Mouse (Mus musculus) hindbrain, postnatal 0 days (tissue): ENCODE data around the gene Nedd4. TPM values are rescaled to one million over a fixed set of nuclear protein-coding genes. Genes with fewer than 3 reads are reported as not detected.
A peak's percentile ranks its signal among the peaks of the same experiment; 100 is the strongest.

ENCODE experiments used
- ATAC-seq: fragments of 200-750 bp; cut with Nextera tagmentation; 2 replicates; pipeline ENCODE4 v1.8.0; 2017; ENCODE audit warnings: mild to moderate bottlenecking, moderate TSS enrichment, moderate library complexity
- DNase-seq: peaks from one replicate; pipeline ENCODE4 v3.0.0-alpha.2; 2015; ENCODE audit warnings: low spot score
- H3K27ac ChIP-seq: fragments of 300-500 bp; sonication (generic); 2 replicates; pipeline ENCODE4 v1.5.1; 2014; ENCODE audit warnings: mild to moderate bottlenecking
- H3K27me3 ChIP-seq: fragments of 300-500 bp; sonication (generic); 2 replicates; pipeline ENCODE4 v1.6.1; 2014; ENCODE audit warnings: low read length, mixed read lengths; ENCODE audit not compliant: insufficient read depth
- H3K36me3 ChIP-seq: fragments of 300-500 bp; sonication (generic); 2 replicates; pipeline ENCODE4 v1.6.1; 2014; ENCODE audit warnings: low read length, mixed read lengths; ENCODE audit not compliant: insufficient read depth
- H3K4me1 ChIP-seq: fragments of 300-500 bp; sonication (generic); 2 replicates; pipeline ENCODE4 v1.6.1; 2014; ENCODE audit warnings: antibody characterized with exemption, low read length, mixed read lengths; ENCODE audit not compliant: insufficient read depth
- H3K4me2 ChIP-seq: fragments of 300-500 bp; sonication (generic); 2 replicates; pipeline ENCODE4 v1.6.1; 2014; ENCODE audit warnings: low read depth, mild to moderate bottlenecking, low read length, moderate library complexity, mixed read lengths
- H3K4me3 ChIP-seq: fragments of 300-500 bp; sonication (generic); 2 replicates; pipeline ENCODE4 v1.5.1; 2014; ENCODE audit warnings: low read length
- H3K9ac ChIP-seq: fragments of 300-500 bp; sonication (generic); replicated peaks from 2 replicates; pipeline ENCODE4 v1.6.1; 2014; ENCODE audit warnings: mild to moderate bottlenecking, low read length, moderate library complexity, mixed read lengths
- H3K9me3 ChIP-seq: fragments of 300-500 bp; sonication (generic); 2 replicates; pipeline ENCODE4 v1.6.1; 2016; ENCODE audit warnings: low read length, mixed read lengths
- CTCF ChIP-seq: IDR thresholded peaks from 2 replicates; pipeline ENCODE4 v1.5.1; 2016; ENCODE audit warnings: antibody characterized with exemption, control low read depth, low read depth
- WGBS: fragments of 180-500 bp; shearing (Covaris S2); extraction: QIAGEN DNeasy Blood & Tissue Kit; methylation state at CpG from one replicate; pipeline ENCODE4 v1.1.7; 2014; 5-methylcytosine and 5-hydroxymethylcytosine counted together
- polyA plus RNA-seq: library from polyadenylated mRNA; unstranded; fragments of >200 nt; fragmentation: Nextera tagmentation; extraction: Ambion mirVana; gene quantifications from 2 replicates; pipeline ENCODE4 v1.2.1, GENCODE M21; 2015
- total RNA-seq: library from RNA; depleted of rRNA; stranded (reverse); fragments of >200 nt; gene quantifications from 2 replicates; pipeline ENCODE4 v1.2.3, GENCODE M21; 2014

Nedd4 gene
- total and polyA plus RNA-seq, 2 experiments from 2014 or later: 356 to 393 TPM

- Histone ChIP-seq H3K9ac (no peak overlapping the region), H3K36me3 (peaks cover 83% of the 10 kb centered on the region), H3K4me2 (no peak overlapping the region), H3K4me3 (no peak overlapping the region), H3K9me3 (no peaks in the 10 kb centered on the region), H3K4me1 (no peaks in the 10 kb centered on the region), H3K27me3 (no peaks in the 10 kb centered on the region), H3K27ac (no peak overlapping the region)
- ATAC-seq (no peak), DNase-seq (no peak)
- TF ChIP-seq CTCF: no peak
- WGBS: 96% methylated on average over 3 of the region's 3 CpGs
Measured at GRCm38 (mm10) chr9:72722622-72723021, 60.5 kb downstream of the Nedd4 start.

GRCm38 (mm10) chr9:72724491-72725221 is 62.5 kb downstream of the Nedd4 start:
- no peak for DNase-seq
- no peaks in the 10 kb centered on the region for H3K27me3 ChIP-seq
- no peak overlapping the region for H3K4me2 ChIP-seq
- peaks cover 77% of the 10 kb centered on the region for H3K36me3 ChIP-seq
- no peak overlapping the region for H3K9ac ChIP-seq
- H3K27ac ChIP-seq: no peak overlapping the region
- no peak for TF ChIP-seq CTCF
- no peaks in the 10 kb centered on the region for H3K4me1 ChIP-seq
- no peak overlapping the region for H3K4me3 ChIP-seq
- WGBS: 82% methylated on average over 8 of the region's 8 CpGs
- ATAC-seq: no peak
- H3K9me3 ChIP-seq: no peaks in the 10 kb centered on the region

- H3K9me3 ChIP-seq: no peaks in the 10 kb centered on the region
- H3K4me3 ChIP-seq: no peak overlapping the region
- H3K9ac ChIP-seq: no peak overlapping the region
- no peak overlapping the region for H3K4me2 ChIP-seq
- no peaks in the 10 kb centered on the region for H3K27me3 ChIP-seq
- peak; percentile 81 for TF ChIP-seq CTCF
- H3K4me1 ChIP-seq: no peaks in the 10 kb centered on the region
- peaks cover 81% of the 10 kb centered on the region for H3K36me3 ChIP-seq
- ATAC-seq: 0 out of 2 replicates have a peak, but pooled peaks have one; percentile 5
- peak; percentile 78 for DNase-seq
- 38% methylated on average over 3 of the region's 3 CpGs for WGBS
- no peak overlapping the region for H3K27ac ChIP-seq
Measured at GRCm38 (mm10) chr9:72733966-72734365, 71.8 kb downstream of the Nedd4 start.

GRCm38 (mm10) chr9:72735822-72736410 is 73.8 kb downstream of the Nedd4 start:
- H3K4me2 ChIP-seq: no peak overlapping the region
- H3K9me3 ChIP-seq: no peaks in the 10 kb centered on the region
- H3K9ac ChIP-seq: no peak overlapping the region
- H3K4me1 ChIP-seq: no peaks in the 10 kb centered on the region
- no peak for ATAC-seq
- no peak overlapping the region for H3K27ac ChIP-seq
- 72% methylated on average over 3 of the region's 3 CpGs for WGBS
- H3K36me3 ChIP-seq: peaks cover 87% of the 10 kb centered on the region
- TF ChIP-seq CTCF: peak; percentile 79
- H3K4me3 ChIP-seq: no peak overlapping the region
- DNase-seq: peak; percentile 51
- H3K27me3 ChIP-seq: no peaks in the 10 kb centered on the region

GRCm38 (mm10) chr9:72741206-72741605 is 79.1 kb downstream of the Nedd4 start:
- WGBS: 89% methylated on average over 6 of the region's 6 CpGs
- H3K4me1 ChIP-seq: no peaks in the 10 kb centered on the region
- no peaks in the 10 kb centered on the region for H3K27me3 ChIP-seq
- no peak overlapping the region for H3K27ac ChIP-seq
- H3K4me3 ChIP-seq: no peak overlapping the region
- H3K9ac ChIP-seq: no peak overlapping the region
- no peak for DNase-seq
- no peak for TF ChIP-seq CTCF
- ATAC-seq: no peak
- peaks cover 90% of the 10 kb centered on the region for H3K36me3 ChIP-seq
- no peaks in the 10 kb centered on the region for H3K9me3 ChIP-seq
- H3K4me2 ChIP-seq: no peak overlapping the region

- ATAC-seq: no peak
- WGBS: 79% methylated on average over 5 of the region's 5 CpGs
Measured at GRCm38 (mm10) chr9:72746278-72746677, 84.1 kb downstream of the Nedd4 start.

GRCm38 (mm10) chr9:72750272-72750671 is 88.1 kb downstream of the Nedd4 start:
- WGBS: 68% methylated on average over 2 of the region's 2 CpGs

More at GRCm38 (mm10) chr9:72746278-72746677, 84.1 kb downstream of the Nedd4 start:
- Histone ChIP-seq H3K36me3 (peaks cover 71% of the 10 kb centered on the region), H3K27ac (no peak overlapping the region), H3K9me3 (no peaks in the 10 kb centered on the region), H3K27me3 (no peaks in the 10 kb centered on the region), H3K4me1 (no peaks in the 10 kb centered on the region), H3K4me3 (no peak overlapping the region), H3K9ac (no peak overlapping the region), H3K4me2 (no peak overlapping the region)
- DNase-seq: no peak
- TF ChIP-seq CTCF: no peak

More at GRCm38 (mm10) chr9:72750272-72750671, 88.1 kb downstream of the Nedd4 start:
- Histone ChIP-seq H3K27me3 (no peaks in the 10 kb centered on the region), H3K36me3 (peaks cover 39% of the 10 kb centered on the region), H3K9ac (no peak overlapping the region), H3K4me3 (no peak overlapping the region), H3K9me3 (no peaks in the 10 kb centered on the region), H3K27ac (no peak overlapping the region), H3K4me1 (no peaks in the 10 kb centered on the region), H3K4me2 (no peak overlapping the region)
- ATAC-seq (no peak), DNase-seq (no peak)
- TF ChIP-seq CTCF: no peak
